Mouse (Mus musculus) ES-Bruce4 (cell line): Measurements from ENCODE around the gene Rps6ka1. TPM values are rescaled to one million over a fixed set of nuclear protein-coding genes. Genes with fewer than 3 reads are reported as not detected.

ENCODE experiments used
- H3K27ac ChIP-seq: 2 replicates; pipeline ENCODE4 v1.5.1; 2012; ENCODE audit warnings: low read length, inconsistent platforms; ENCODE audit not compliant: insufficient read depth
- H3K27me3 ChIP-seq: 2 replicates; pipeline ENCODE4 v1.6.1; 2012; ENCODE audit warnings: mild to moderate bottlenecking, low read length, inconsistent platforms; ENCODE audit not compliant: control insufficient read depth, poor library complexity, insufficient read depth, severe bottlenecking
- H3K36me3 ChIP-seq: 2 replicates; pipeline ENCODE4 v1.6.1; 2012; ENCODE audit warnings: inconsistent platforms, mild to moderate bottlenecking, low read length, moderate library complexity; ENCODE audit not compliant: control insufficient read depth, poor library complexity, insufficient read depth, severe bottlenecking
- H3K4me1 ChIP-seq: one replicate; pipeline ENCODE4 v1.8.1; 2011; ENCODE audit warnings: low read length; ENCODE audit not compliant: control insufficient read depth, insufficient read depth
- H3K4me3 ChIP-seq: 2 replicates; pipeline ENCODE4 v1.5.1; 2011; ENCODE audit warnings: low read depth, mild to moderate bottlenecking, low read length
- H3K9ac ChIP-seq: 2 replicates; pipeline ENCODE4 v1.6.1; 2012; ENCODE audit warnings: low read depth, mild to moderate bottlenecking, inconsistent platforms; ENCODE audit not compliant: poor library complexity, severe bottlenecking
- H3K9me3 ChIP-seq: replicated peaks from 2 replicates; pipeline ENCODE4 v1.6.1; 2012; ENCODE audit warnings: mild to moderate bottlenecking, low read length, inconsistent platforms; ENCODE audit not compliant: control insufficient read depth, poor library complexity, insufficient read depth, severe bottlenecking
- CTCF ChIP-seq: IDR thresholded peaks from one replicate; pipeline ENCODE4 v1.8.1; 2011; ENCODE audit warnings: low read depth, low read length
- EP300 ChIP-seq: IDR thresholded peaks from 2 replicates; pipeline ENCODE4 v1.6.1; 2011; ENCODE audit warnings: low read depth, low read length; ENCODE audit not compliant: insufficient read depth
- POLR2A ChIP-seq: IDR thresholded peaks from one replicate; pipeline ENCODE4 v1.8.1; 2011; ENCODE audit warnings: low read length; ENCODE audit not compliant: insufficient read depth
- polyA plus RNA-seq: library from polyadenylated mRNA; stranded (reverse); fragments of >200 nt; gene quantifications from 2 replicates; pipeline ENCODE4 v1.2.4, GENCODE M21; 2011; ENCODE audit warnings: low read depth; ENCODE audit not compliant: missing spikeins, insufficient read depth, insufficient read length

The Rps6ka1 gene
- polyA plus RNA-seq, 1 experiment = 86.4 TPM

- no peak overlapping the region for H3K27ac ChIP-seq
- H3K36me3 ChIP-seq = peaks cover 31% of the 10 kb centered on the region
- TF ChIP-seq EP300 (no peak), CTCF (peak; percentile 50)
- H3K9ac ChIP-seq = no peak overlapping the region
- no peaks in the 10 kb centered on the region for H3K4me1 ChIP-seq
- H3K4me3 ChIP-seq = no peak overlapping the region
- H3K27me3 ChIP-seq = no peaks in the 10 kb centered on the region
- no peaks in the 10 kb centered on the region for H3K9me3 ChIP-seq
Observed at GRCm38 (mm10) chr4:133857527-133857926, 30.1 kb downstream of the Rps6ka1 start.

GRCm38 (mm10) chr4:133854621-133855020 lies 33.0 kb downstream of the Rps6ka1 start:
- no peak overlapping the region for H3K9ac ChIP-seq
- H3K4me1 ChIP-seq = no peaks in the 10 kb centered on the region
- no peaks in the 10 kb centered on the region for H3K27me3 ChIP-seq
- H3K4me3 ChIP-seq = no peak overlapping the region
- no peak for TF ChIP-seq CTCF
- no peak for TF ChIP-seq EP300
- no peak for TF ChIP-seq POLR2A
- H3K9me3 ChIP-seq = no peaks in the 10 kb centered on the region
- peaks cover 23% of the 10 kb centered on the region for H3K36me3 ChIP-seq
- no peak overlapping the region for H3K27ac ChIP-seq

- H3K4me1 ChIP-seq = no peaks in the 10 kb centered on the region
- H3K27ac ChIP-seq = no peak overlapping the region
- H3K9me3 ChIP-seq = no peaks in the 10 kb centered on the region
- no peak overlapping the region for H3K9ac ChIP-seq
- no peak overlapping the region for H3K4me3 ChIP-seq
- no peaks in the 10 kb centered on the region for H3K27me3 ChIP-seq
- TF ChIP-seq POLR2A (no peak), CTCF (no peak), EP300 (no peak)
- H3K36me3 ChIP-seq = peaks cover 23% of the 10 kb centered on the region
Observed at GRCm38 (mm10) chr4:133853630-133854029, 34.0 kb downstream of the Rps6ka1 start.

GRCm38 (mm10) chr4:133846625-133847024 lies 41.0 kb downstream of the Rps6ka1 start:
- H3K9me3 ChIP-seq = no peaks in the 10 kb centered on the region
- no peaks in the 10 kb centered on the region for H3K27me3 ChIP-seq
- H3K36me3 ChIP-seq = peaks cover 18% of the 10 kb centered on the region
- TF ChIP-seq POLR2A (no peak), CTCF (no peak), EP300 (no peak)
- no peak overlapping the region for H3K27ac ChIP-seq
- peaks cover 3% of the 10 kb centered on the region for H3K4me1 ChIP-seq
- no peak overlapping the region for H3K4me3 ChIP-seq
- no peak overlapping the region for H3K9ac ChIP-seq

- TF ChIP-seq CTCF (no peak), POLR2A (no peak), EP300 (no peak)
- Histone ChIP-seq H3K27me3 (no peaks in the 10 kb centered on the region), H3K4me3 (no peak overlapping the region)
Observed at GRCm38 (mm10) chr4:133845060-133845459, 42.5 kb downstream of the Rps6ka1 start.

GRCm38 (mm10) chr4:133844209-133844841 lies 43.3 kb downstream of the Rps6ka1 start:
- H3K27ac ChIP-seq = no peak overlapping the region

More at GRCm38 (mm10) chr4:133845060-133845459, 42.5 kb downstream of the Rps6ka1 start:
- H3K27ac ChIP-seq = no peak overlapping the region
- H3K9me3 ChIP-seq = no peaks in the 10 kb centered on the region
- H3K9ac ChIP-seq = no peak overlapping the region
- H3K36me3 ChIP-seq = peaks cover 5% of the 10 kb centered on the region
- peaks cover 3% of the 10 kb centered on the region for H3K4me1 ChIP-seq

More at GRCm38 (mm10) chr4:133844209-133844841, 43.3 kb downstream of the Rps6ka1 start:
- H3K4me3 ChIP-seq = no peak overlapping the region
- H3K27me3 ChIP-seq = no peaks in the 10 kb centered on the region
- no peak overlapping the region for H3K9ac ChIP-seq
- TF ChIP-seq POLR2A (no peak), EP300 (no peak)
- no peaks in the 10 kb centered on the region for H3K9me3 ChIP-seq
- peaks cover 4% of the 10 kb centered on the region; the same call in 1 of the 2 replicates for H3K36me3 ChIP-seq
- peaks cover 3% of the 10 kb centered on the region for H3K4me1 ChIP-seq
